Mouse (Mus musculus) megakaryocyte, embryonic 14.5 days (primary cell): ENCODE data around the gene Dennd1b.

ENCODE experiments used
- FLI1 ChIP-seq: IDR thresholded peaks from 2 replicates; pipeline ENCODE4 v1.6.1; 2012; ENCODE audit warnings: low read length, inconsistent platforms, mixed read lengths
- GATA1 ChIP-seq: IDR thresholded peaks from 3 replicates; pipeline ENCODE4 v1.6.1; 2012; ENCODE audit warnings: mixed read lengths, low read length, inconsistent platforms, borderline replicate concordance

DNA sequence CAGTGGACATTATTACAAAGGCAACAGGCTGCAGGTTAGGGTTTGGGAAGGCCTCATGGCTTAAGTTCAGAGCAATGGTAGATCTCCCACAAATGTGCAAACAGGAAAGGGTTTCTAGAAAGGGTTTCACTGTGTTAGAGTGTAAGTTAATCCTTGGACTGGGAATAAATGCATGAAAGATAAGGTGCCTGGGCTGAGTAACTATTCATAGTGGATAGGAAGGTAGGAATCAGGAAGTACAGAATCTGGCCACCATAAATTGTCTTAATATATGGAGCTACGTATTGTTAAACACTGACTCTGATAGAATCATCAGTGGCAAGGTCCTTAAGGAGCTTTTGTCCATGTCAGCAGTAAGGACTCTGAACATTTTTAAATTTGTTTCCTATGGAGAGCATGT lies 42.8 kb downstream of the Dennd1b start:
- TF ChIP-seq GATA1 (no peak), FLI1 (no peak)
